Mouse (Mus musculus) common myeloid progenitor, adult 5-6 weeks (primary cell): ENCODE measurements at regions not wholly inside any gene's neighbourhood (a gene's known extent, or its start where the extent isn't known, plus 50 kb on each side); places are given as distances from the start of the nearest gene placed in this dataset.
A peak's percentile ranks its signal among the peaks of the same experiment; 100 is the strongest.

Source experiments
- ATAC-seq: replicated peaks from 2 replicates; pipeline ENCODE4 v1.8.0; 2016; ENCODE audit warnings: low read depth, mild to moderate bottlenecking, moderate TSS enrichment, inconsistent platforms; ENCODE audit not compliant: poor library complexity, severe bottlenecking

- ATAC-seq, result no peak
Observed at GRCm38 (mm10) chr4:56102314-56102713, 570.0 kb upstream of the Klf4 start.

DNA sequence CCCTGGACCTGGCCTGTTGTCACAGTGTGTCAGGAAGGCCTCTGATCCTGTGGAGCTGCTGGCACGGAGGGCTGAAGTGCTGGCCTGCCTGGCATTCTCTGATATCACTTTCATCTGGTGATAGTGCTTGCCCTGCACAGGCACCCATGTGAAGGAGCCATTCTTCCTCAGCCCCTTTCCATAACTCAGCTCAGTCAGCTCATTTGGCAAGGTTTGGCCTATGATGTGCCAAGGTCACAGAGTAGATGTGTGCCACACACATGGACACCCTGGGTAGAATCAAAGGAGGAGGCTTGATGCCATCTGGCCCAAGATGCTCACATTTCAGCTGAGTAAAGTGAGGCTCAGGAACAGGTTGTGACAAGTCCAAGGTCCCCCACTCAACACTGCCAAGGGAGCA, 558.5 kb upstream of the Klf4 start:
- ATAC-seq, result no peak

- ATAC-seq, result no peak
Observed at GRCm38 (mm10) chr4:56088701-56089100, 556.4 kb upstream of the Klf4 start.

DNA sequence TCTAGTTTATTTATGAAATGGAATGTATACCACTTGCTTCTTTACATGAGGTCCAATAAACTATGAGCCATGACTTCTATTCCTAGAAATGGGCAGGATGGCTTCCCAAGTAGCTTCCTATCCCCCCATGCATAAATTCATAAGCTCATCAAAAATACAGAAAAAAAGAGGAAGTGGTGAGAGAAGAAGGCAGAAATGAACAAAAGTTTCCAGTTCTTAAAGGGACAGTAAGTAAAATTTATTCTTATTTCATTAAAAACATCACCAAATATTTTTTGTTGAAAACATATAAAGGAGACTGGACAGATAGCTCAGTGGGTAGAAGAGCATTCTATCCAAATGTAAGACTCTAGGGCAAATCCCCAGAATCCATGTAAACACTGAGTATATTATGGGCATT, 554.0 kb upstream of the Klf4 start:
- peak; percentile 66 for ATAC-seq

GRCm38 (mm10) chr4:56084205-56084604, 551.9 kb upstream of the Klf4 start:
- ATAC-seq, result no peak

GRCm38 (mm10) chr4:56082411-56082810, 550.1 kb upstream of the Klf4 start:
- no peak for ATAC-seq

DNA sequence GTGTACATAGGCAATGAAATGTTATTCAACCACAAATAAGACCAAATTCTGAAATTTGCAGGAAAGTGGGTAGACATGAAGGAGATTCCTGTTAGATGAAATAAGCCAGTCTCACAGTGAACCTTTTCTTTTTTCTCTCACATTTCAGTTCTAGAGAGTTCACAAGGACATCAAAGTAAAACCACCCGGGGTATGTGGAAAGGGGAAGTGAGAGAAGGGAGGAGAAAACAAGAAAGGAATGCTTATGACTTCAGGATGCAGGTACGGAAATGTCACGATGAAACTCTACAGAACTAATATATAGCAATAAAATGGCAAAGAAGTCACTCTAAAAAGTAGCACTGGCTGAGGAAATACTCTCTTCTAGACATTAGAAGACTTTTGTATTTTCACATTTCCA, 548.7 kb upstream of the Klf4 start:
- ATAC-seq, result peak; percentile 54; the same call in 1 of the 2 replicates

DNA sequence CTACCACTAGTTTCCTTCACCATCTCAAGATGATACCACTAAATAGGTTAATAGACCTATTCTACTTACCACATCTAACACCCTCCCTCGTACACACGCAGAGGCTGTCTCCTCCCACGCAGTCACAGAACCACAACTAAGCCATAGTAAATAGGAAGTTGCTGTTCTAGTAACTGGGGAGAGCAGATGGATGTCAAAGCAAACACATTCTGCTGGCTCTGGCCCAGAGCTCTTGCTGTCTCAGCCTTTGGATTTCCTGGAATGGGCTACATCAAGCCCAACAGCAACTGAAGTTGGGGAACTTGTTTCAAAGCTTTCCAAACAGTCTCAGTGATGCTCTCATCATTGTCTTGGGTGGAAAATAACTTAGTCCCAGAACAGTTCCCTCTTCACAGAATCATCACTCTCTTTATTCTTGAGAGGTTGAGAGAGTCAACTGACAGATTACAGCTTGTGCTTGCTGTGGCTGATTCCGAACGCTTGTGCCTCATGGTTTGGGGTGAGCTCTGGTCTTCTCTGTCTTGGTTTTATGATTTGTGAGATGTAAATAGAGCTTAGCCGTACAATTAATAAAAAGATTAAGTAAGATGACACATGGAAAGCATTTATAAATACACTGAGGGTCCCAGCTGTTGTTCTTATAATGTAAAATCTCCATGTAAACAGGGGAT, 538.5 kb upstream of the Klf4 start:
- ATAC-seq, result peak; percentile 52

DNA sequence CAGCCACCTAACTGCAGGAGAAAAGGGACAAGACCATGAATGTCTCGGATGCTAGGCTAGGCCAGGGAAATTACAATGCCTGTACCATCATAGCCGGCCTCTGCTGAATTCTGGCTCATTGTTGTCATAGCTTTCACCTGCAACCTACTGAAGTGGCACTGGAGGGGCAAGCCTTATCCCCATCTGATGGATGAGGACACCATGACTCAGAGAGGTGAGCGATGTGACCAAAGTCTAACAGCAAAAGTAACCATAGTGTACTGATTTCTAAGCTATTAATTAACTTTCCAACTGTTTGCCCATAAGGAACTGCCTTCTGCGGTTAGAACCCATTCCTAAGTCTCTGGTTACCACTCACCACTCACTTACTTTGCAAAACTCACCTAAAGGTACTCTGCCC, 536.6 kb upstream of the Klf4 start:
- no peak for ATAC-seq

DNA sequence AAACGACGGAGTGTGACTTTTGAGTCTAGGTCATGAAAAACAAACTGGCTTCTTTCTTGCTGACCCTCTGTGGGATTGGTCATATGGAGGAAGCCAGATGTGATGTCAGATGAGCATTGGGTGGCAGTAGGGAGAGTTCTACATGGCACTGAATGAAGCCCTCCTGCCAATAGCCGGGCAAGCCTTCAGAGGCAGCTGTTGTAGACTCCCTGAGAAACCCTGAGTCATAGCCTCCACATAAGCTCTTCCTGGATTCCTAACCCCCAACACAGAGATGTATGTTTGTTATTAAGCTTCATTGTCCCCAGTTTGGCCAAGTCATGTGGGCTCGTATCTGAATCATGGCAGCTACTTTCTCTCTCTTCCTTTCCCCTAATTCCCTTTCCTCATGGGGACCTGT, 532.4 kb upstream of the Klf4 start:
- no peak for ATAC-seq

DNA sequence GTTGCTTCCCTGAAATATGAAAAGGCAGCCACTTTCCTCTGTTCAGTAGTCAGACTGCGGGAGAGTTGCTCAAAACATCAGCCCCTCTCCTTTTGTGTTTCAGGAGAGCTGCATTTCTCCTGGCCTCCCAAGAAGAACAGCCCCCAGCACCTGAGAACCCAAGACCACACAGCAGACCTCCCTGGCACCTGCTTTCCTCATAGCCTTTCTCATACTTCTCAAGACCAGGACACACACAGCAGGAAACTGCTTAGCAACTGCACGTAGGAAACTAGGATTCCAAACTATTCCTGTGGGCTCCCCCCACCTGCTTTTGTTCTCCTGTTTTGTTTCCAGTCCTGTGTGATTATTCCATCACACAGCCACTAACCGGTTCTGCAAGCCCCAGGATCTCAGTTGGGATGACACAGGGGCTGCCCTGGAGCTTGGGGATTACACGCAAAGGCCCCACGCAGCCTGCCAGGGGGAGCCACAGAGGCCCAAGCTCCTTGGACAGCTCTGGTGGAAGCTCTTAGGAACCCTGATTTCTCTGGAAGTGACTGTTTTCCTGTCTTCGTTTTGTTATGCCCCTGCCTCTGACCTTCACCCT, 519.6 kb upstream of the Klf4 start:
- no peak for ATAC-seq

DNA sequence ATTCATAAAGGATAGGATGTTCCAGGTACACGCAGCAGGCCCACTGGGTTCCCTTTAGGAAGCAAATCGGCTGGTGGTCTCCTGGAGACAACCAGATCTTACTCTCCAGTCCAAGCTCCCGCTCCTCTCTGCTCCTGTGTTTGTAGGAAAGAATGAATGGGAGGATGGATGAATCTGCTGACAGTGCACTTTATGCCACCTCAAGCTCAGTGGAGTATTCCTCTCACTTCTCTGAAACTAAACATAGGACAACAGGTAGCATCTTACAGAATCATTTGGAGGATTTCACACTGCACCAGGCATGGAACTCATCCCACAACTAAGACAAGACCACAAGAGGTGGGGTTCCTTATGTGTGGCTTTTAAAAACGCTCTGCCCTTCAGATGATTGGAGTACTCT, 507.1 kb upstream of the Klf4 start:
- no peak for ATAC-seq

GRCm38 (mm10) chr4:56036334-56036733, 504.1 kb upstream of the Klf4 start:
- no peak for ATAC-seq

DNA sequence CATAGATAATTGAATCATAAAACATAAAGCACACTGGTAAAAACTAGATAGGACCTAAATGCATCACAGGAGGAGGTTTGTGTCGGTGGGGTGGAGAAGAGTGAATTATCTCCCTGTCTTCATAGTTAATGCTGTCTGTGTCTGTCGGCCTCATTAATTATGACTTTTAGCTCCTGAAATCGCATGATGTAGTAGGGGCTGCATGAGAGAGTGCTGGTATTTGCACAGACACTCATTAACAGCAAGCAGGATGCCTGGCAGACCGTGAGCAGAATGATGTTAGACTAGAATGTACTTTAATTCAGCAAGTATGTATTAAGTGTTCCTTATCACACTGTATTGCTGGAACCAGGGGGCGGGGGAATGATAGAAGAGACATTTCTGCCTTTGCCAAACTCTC, 503.3 kb upstream of the Klf4 start:
- no peak for ATAC-seq

DNA sequence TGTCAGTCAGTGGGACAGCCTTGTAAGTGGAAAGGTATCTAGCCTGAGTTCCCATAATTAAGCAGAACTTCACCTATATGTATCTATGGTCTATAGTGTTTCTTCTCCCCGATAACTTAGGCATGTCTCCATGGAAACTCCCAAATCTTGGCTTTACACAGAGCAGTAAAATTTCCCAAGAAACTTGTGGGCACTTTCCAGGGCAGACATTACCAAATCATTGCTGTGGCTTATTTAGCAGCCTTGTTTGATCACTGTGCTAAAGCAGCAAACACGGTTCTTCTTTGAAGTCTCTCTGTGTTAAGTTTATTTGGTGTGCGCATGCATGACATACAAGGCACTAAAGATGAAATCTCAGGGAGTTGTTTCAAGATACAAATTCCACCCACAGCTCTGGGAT, 496.2 kb upstream of the Klf4 start:
- ATAC-seq, result no peak

DNA sequence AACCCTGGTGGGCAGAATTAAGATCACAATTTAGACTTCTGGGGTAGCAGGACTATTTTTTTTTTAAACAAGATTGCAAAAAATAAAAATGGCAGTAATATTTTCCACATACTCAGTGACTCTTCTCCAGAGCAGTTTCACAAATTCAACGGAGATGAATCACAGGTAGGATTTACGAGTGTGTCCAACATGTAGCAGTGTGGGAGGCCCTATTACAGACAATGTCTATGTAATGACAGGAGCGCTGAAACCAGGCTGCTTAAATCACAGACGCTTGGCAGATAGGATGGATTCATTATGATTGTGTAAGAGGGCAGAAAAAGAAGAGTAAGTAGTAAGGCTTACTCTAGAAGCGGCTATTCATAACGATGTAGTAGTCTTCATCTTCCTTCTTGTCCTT, 495.0 kb upstream of the Klf4 start:
- no peak for ATAC-seq

- no peak for ATAC-seq
Observed at GRCm38 (mm10) chr4:56024478-56024877, 492.2 kb upstream of the Klf4 start.

- ATAC-seq, result no peak
Observed at GRCm38 (mm10) chr4:56018212-56018611, 485.9 kb upstream of the Klf4 start.

DNA sequence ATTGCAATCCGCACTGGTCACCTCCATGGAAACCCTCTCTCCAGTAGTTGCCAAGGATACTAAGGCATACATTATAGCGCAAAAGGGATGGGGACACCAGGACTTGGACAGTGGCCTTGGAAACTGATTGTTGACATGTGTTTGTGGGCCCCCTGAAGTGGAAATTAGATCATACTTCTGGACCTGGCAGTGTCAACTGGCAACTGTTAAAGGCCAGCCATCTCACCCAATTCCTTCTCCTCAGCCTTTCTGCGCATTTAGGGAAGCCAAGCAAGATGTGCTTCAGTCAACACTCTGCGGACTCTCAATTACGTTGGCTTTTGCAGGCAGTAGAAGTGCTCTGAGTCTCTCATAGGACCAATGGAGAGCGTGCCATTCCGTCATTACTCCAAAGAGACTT, 483.2 kb upstream of the Klf4 start:
- no peak for ATAC-seq

- no peak for ATAC-seq
Observed at GRCm38 (mm10) chr4:56008287-56008686, 476.0 kb upstream of the Klf4 start.

DNA sequence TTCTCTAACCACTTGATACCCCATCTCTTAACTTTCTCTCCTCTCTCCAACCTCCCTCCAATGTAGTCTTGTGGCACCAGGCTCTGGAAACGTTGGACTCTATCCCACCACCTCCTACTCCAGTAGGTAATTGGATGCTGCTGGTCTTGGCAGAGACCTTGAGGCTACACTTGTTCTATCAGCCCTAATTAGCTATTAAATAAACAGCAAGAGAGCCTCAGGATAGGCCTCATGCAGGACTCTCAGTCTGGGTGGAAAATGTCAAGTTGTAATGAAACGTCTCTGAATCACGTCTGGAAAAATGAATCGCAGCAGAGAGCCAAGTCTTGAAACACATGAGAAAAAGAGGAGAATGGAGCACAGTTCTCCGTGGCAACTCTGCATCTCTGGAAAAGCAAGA, 472.0 kb upstream of the Klf4 start:
- no peak for ATAC-seq

DNA sequence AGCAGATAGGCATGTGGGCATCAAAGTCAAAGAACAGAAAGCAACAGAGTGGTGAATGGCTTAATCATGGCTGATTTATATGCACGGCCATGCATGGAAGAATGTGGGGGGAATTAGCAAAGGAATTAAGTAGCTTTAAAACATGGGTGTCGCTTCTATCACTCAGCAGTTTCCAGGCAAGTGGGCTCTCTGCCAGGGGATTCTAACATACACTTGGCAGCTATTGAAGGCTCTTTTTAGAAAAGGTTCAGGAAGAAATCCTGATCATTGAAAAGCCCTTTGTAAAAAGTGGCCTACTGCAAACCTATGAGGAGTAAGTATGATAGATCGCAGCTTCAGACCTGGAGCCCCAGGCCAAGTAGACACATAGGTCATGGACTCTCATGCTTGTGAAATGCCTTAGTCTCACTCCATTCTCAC, 469.1 kb upstream of the Klf4 start:
- no peak for ATAC-seq
